Mouse (Mus musculus): Measurements from ENCODE around the gene Ambra1. TPM values are rescaled to one million over a fixed set of nuclear protein-coding genes. Genes with fewer than 3 reads are reported as not detected.

Ambra1 gene
- 7.1 and 7.3 TPM in 2 replicates for polyA plus RNA-seq (2015; fragmentation: Nextera tagmentation; extraction: Ambion mirVana)

DNA sequence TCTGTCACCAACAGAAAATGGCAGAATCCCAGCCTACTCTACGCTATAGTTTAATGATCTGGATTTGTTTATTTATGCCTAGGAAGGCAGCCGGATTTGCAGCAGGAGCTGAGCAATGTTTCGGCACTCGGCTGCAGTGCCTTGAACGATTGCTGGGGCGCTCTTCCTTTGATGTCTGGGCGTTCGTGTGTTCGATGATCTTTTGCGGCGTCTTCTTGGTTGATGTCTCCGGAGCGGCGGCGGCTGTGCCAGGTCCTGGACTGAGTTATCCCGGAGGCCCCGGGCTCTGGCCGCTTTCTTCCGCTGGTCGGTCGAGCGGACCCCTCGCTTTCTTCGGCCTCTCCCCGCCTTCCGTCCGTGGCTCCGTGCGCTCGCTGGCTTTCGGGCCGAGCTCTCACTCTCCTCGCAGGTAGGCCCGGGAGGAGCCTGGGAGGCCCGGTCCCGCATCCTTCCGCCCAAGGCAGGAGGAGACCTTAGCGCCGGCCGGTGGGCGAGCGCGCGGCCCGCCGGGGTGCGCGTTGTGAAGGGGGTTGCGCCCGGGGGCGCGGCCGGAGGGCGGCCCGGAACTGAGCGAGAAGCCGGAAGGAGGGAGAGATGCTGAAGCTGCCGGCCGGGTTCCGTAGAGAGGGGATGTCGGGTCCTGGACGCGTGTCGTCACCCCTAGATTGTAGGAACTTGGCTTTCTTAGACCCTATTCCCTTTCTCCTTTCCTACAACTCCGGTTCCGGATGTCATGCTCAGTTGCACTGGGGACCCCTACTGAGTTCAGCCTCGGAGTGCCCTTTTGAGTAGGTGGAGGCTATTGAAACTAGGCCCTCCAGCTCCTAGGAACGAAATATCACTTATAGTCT is at the start of gene Ambra1:
Gene Ambra1, plus strand, starts transcription at position 164 of the 851 bp plus-strand sequence.
- DNase-seq (ENCODE audit: low spot score): peak; percentile 94
- no peaks in the 10 kb centered on the region for H3K9me3 ChIP-seq (ENCODE audit: low read length)
- peak within 1 kb of the TSS; percentile 92 for H3K27ac ChIP-seq (ENCODE audit: low read length)
- H3K9ac ChIP-seq (replicated peaks; ENCODE audit: low read depth): peak within 1 kb of the TSS; percentile 94
- peak within 1 kb of the TSS; percentile 99 for H3K4me3 ChIP-seq (ENCODE audit: low read depth, low read length)
- WGBS: under 1% methylated on average over 65 of the region's 68 CpGs
- no peaks in the 10 kb centered on the region for H3K4me1 ChIP-seq (ENCODE audit: insufficient read depth, low read depth, low read length)
- TF ChIP-seq CTCF (IDR thresholded peaks at IDR 0.05) (peak; percentile 63), EP300 (IDR thresholded peaks at IDR 0.05) (no peak)
- H3K4me2 ChIP-seq (replicated peaks; ENCODE audit: low read depth, low read length): peak within 1 kb of the TSS; percentile 73
- peak; percentile 89 for ATAC-seq
- no peaks in the 10 kb centered on the region for H3K27me3 ChIP-seq (replicated peaks; ENCODE audit: insufficient read depth, low read length)
- no peaks in the 10 kb centered on the region for H3K36me3 ChIP-seq (ENCODE audit: insufficient read depth, low read length)

DNA sequence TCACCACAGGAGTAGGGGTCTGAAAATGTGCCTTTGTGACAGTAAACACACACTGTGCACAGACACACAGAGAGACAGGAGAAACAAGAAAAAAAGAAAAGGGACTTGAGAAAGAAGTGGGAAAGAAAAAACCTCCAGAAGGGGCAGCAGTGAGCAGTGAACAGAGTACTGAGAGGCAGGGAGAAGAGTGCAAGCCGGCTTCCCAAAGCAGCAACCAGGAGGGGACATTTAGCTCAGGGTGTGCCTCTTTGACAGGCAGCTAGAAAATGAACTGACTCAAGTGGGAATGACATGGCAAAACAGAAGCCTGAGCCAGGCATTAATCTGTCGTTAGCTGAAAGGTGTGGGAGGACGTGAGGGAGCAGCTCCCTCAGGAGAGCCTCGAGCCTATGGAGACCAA is 47.1 kb upstream of the Ambra1 start:
- WGBS: 54% methylated on average over 4 of the region's 4 CpGs
- H3K9me3 ChIP-seq (ENCODE audit: low read length): no peaks in the 10 kb centered on the region
- DNase-seq (ENCODE audit: low spot score) (peak; percentile 88), ATAC-seq (peak; percentile 74)
- no peak overlapping the region for H3K9ac ChIP-seq (replicated peaks; ENCODE audit: low read depth)
- H3K4me2 ChIP-seq (replicated peaks; ENCODE audit: low read depth, low read length): no peak overlapping the region
- TF ChIP-seq EP300 (IDR thresholded peaks at IDR 0.05): no peak
- TF ChIP-seq CTCF (IDR thresholded peaks at IDR 0.05): peak; percentile 73
- peaks cover 35% of the 10 kb centered on the region for H3K36me3 ChIP-seq (ENCODE audit: insufficient read depth, low read length)
- H3K27ac ChIP-seq (ENCODE audit: low read length): no peak overlapping the region
- no peaks in the 10 kb centered on the region for H3K27me3 ChIP-seq (replicated peaks; ENCODE audit: insufficient read depth, low read length)
- no peaks in the 10 kb centered on the region for H3K4me1 ChIP-seq (ENCODE audit: insufficient read depth, low read depth, low read length)
- no peak overlapping the region for H3K4me3 ChIP-seq (ENCODE audit: low read depth, low read length)

DNA sequence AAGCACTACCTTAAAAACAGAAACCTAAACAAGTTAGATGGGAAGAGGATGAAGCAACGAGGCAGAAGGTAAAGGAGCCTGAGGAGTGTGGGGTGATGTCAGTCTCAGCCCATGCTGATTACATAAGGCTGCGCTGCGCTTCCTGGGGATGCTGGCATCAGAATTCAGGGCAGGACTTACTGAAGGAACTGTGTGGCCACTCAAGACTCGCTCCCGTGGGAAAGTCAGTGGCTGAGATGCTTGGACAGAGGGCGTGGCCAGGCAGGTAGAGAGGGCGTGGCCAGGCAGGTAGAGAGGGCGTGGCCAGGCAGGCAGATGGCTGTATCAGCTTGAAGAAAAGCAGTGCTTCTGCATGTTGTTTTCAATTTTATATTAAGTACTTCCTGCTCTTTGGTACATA is 46.0 kb upstream of the Ambra1 start:
- Histone ChIP-seq H3K9ac (replicated peaks; ENCODE audit: low read depth) (no peak overlapping the region), H3K4me3 (ENCODE audit: low read depth, low read length) (no peak overlapping the region), H3K9me3 (ENCODE audit: low read length) (no peaks in the 10 kb centered on the region), H3K27ac (ENCODE audit: low read length) (no peak overlapping the region), H3K36me3 (ENCODE audit: insufficient read depth, low read length) (peaks cover 29% of the 10 kb centered on the region), H3K4me2 (replicated peaks; ENCODE audit: low read depth, low read length) (no peak overlapping the region), H3K27me3 (replicated peaks; ENCODE audit: insufficient read depth, low read length) (no peaks in the 10 kb centered on the region), H3K4me1 (ENCODE audit: insufficient read depth, low read depth, low read length) (no peaks in the 10 kb centered on the region)
- DNase-seq (ENCODE audit: low spot score) (peak; percentile 60), ATAC-seq (peak; percentile 55)
- TF ChIP-seq CTCF (IDR thresholded peaks at IDR 0.05) (no peak), EP300 (IDR thresholded peaks at IDR 0.05) (no peak)
- WGBS: 69% methylated on average over 8 of the region's 8 CpGs

DNA sequence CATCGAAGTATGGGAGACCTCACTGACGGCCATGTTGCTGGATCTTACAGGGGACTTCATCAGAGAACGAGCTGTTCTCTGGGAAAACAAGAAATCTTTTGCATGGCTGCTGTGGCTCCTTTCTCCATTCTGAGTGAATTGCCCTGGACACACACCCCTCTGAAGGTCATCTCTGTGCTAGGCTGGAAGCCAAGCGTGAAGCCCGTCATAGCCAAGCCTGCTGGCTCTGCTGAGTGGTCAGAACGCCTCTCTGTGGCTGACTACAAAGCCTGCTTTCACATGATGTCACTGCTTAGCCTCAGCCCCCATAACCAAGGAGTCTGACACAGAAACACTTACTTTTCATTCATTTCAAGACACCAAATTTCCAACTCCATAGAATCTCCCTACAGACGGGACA is 40.5 kb upstream of the Ambra1 start:
- Histone ChIP-seq H3K9ac (replicated peaks; ENCODE audit: low read depth) (no peak overlapping the region), H3K36me3 (ENCODE audit: insufficient read depth, low read length) (peaks cover 18% of the 10 kb centered on the region; the same call in 1 of the 2 replicates), H3K4me1 (ENCODE audit: insufficient read depth, low read depth, low read length) (no peaks in the 10 kb centered on the region), H3K9me3 (ENCODE audit: low read length) (no peaks in the 10 kb centered on the region), H3K27ac (ENCODE audit: low read length) (no peak overlapping the region), H3K27me3 (replicated peaks; ENCODE audit: insufficient read depth, low read length) (no peaks in the 10 kb centered on the region), H3K4me2 (replicated peaks; ENCODE audit: low read depth, low read length) (no peak overlapping the region), H3K4me3 (ENCODE audit: low read depth, low read length) (no peak overlapping the region)
- no peak for DNase-seq (ENCODE audit: low spot score)
- no peak for TF ChIP-seq EP300 (IDR thresholded peaks at IDR 0.05)
- TF ChIP-seq CTCF (IDR thresholded peaks at IDR 0.05): no peak
- ATAC-seq: no peak
- WGBS: 79% methylated on average over 7 of the region's 7 CpGs

DNA sequence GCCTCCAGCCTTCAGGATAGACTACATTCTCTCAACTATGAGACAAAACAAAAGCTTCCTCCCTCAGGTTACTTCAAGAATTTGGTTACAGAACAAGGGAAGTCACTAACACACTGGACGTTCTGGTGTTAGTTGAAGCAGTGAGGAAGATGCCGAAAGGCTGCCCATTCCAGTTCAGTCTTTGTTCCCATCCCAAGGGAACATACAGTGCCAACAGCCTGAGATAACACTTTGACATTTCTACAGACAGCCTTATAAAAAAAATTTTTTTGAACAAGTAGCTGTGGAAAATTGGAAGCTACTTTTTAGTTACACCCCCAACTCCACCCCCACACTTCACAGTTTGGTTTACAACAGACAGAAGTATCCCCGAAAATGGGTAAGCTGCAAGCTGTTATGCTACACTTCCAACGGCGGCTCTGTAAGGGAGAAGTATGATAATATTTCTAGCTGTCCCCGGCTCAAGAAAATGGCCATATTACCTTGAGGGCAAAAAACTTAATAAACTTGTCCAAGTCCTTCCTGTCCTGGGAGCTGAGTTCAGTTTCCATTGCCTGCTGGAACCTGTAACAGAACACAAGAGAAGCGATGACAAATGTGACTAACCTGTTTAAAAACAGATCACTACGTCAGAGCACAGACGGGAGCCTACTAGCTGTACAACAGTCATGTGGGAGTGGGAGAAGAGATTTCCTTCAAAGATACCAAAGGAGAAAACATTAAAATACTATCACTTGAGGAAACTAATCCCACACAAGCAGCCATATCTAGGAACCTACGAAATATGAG is 34.3 kb upstream of the Ambra1 start:
- H3K4me2 ChIP-seq (replicated peaks; ENCODE audit: low read depth, low read length): no peak overlapping the region
- H3K27ac ChIP-seq (ENCODE audit: low read length): peak overlapping the region; percentile 14; the same call in 1 of the 2 replicates
- no peaks in the 10 kb centered on the region for H3K27me3 ChIP-seq (replicated peaks; ENCODE audit: insufficient read depth, low read length)
- DNase-seq (ENCODE audit: low spot score): peak; percentile 32
- H3K36me3 ChIP-seq (ENCODE audit: insufficient read depth, low read length): 0 out of 2 replicates have a peak, but pooled peaks cover 4% of the 10 kb centered on the region
- H3K4me1 ChIP-seq (ENCODE audit: insufficient read depth, low read depth, low read length): no peaks in the 10 kb centered on the region
- no peak overlapping the region for H3K4me3 ChIP-seq (ENCODE audit: low read depth, low read length)
- TF ChIP-seq CTCF (IDR thresholded peaks at IDR 0.05): no peak
- H3K9me3 ChIP-seq (ENCODE audit: low read length): no peaks in the 10 kb centered on the region
- WGBS: 76% methylated on average over 10 of the region's 10 CpGs
- no peak overlapping the region for H3K9ac ChIP-seq (replicated peaks; ENCODE audit: low read depth)
- ATAC-seq: peak; percentile 10; the same call in 1 of the 2 replicates

DNA sequence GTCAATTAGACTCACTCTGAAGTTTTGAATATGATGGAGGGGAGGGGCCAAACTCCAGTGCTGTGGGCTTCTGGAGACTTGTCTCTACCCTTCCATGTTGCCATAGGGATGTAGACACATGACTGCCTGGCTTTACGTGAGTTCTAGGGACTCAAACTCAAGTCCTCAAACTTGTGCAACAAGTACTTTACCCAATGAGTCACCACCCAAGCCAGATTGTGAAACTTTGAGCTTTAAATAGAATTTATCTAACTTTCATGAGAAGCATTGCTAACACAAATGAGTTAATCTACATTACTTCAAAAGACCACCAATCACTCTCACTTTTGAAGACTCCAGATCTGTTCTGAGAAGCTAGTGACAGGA is 33.7 kb upstream of the Ambra1 start:
- H3K4me2 ChIP-seq (replicated peaks; ENCODE audit: low read depth, low read length): no peak overlapping the region
- H3K9ac ChIP-seq (replicated peaks; ENCODE audit: low read depth): no peak overlapping the region
- ATAC-seq: peak; percentile 95
- no peaks in the 10 kb centered on the region for H3K27me3 ChIP-seq (replicated peaks; ENCODE audit: insufficient read depth, low read length)
- H3K9me3 ChIP-seq (ENCODE audit: low read length): no peaks in the 10 kb centered on the region
- no peak overlapping the region for H3K4me3 ChIP-seq (ENCODE audit: low read depth, low read length)
- peak; percentile 93 for DNase-seq (ENCODE audit: low spot score)
- 0 out of 2 replicates have a peak, but pooled peaks cover 4% of the 10 kb centered on the region for H3K36me3 ChIP-seq (ENCODE audit: insufficient read depth, low read length)
- no peaks in the 10 kb centered on the region for H3K4me1 ChIP-seq (ENCODE audit: insufficient read depth, low read depth, low read length)
- WGBS: 32% methylated on average over 1 of the region's 1 CpGs
- peak overlapping the region; percentile 65; the same call in 1 of the 2 replicates for H3K27ac ChIP-seq (ENCODE audit: low read length)
- TF ChIP-seq EP300 (IDR thresholded peaks at IDR 0.05) (peak; percentile 93), CTCF (IDR thresholded peaks at IDR 0.05) (no peak)

All from lung, postnatal 0 days (tissue).